Mouse (Mus musculus) myocyte (in vitro differentiated cells): ENCODE results near the gene Arpc1b.

Experiments used
- CEBPB ChIP-seq: IDR thresholded peaks from 2 replicates; pipeline ENCODE4 v1.6.1; 2011; ENCODE audit warnings: mild to moderate bottlenecking, moderate library complexity; ENCODE audit not compliant: poor library complexity, insufficient read depth, severe bottlenecking
- E2F4 ChIP-seq: IDR thresholded peaks from one replicate; pipeline ENCODE4 v1.6.1; 2011; ENCODE audit warnings: mild to moderate bottlenecking, control low read depth, moderate library complexity; ENCODE audit not compliant: insufficient read depth
- MAX ChIP-seq: IDR thresholded peaks from one replicate; pipeline ENCODE4 v1.6.1; 2011; ENCODE audit warnings: low read depth, mild to moderate bottlenecking, control low read depth
- MYOD1 ChIP-seq, 3 experiments: IDR thresholded peaks; one replicate each; pipeline ENCODE4 v1.6.1; 2011; ENCODE audit warnings: control low read depth in 2 of 3, low read depth in 2 of 3, mild to moderate bottlenecking in 2 of 3, moderate library complexity in 1 of 3; ENCODE audit not compliant: insufficient read length in 2 of 3, control insufficient read depth in 1 of 3
- MYOG ChIP-seq, 3 experiments: IDR thresholded peaks; one replicate each; pipeline ENCODE4 v1.6.1; 2011; ENCODE audit warnings: control low read depth in 2 of 3, low read depth in 2 of 3, mild to moderate bottlenecking in 2 of 3; ENCODE audit not compliant: insufficient read length in 2 of 3, control insufficient read depth in 1 of 3, insufficient read depth in 1 of 3
- POLR2A ChIP-seq: IDR thresholded peaks from one replicate; pipeline ENCODE4 v1.6.1; 2011; ENCODE audit warnings: low read depth, mild to moderate bottlenecking, control low read depth, moderate library complexity; ENCODE audit not compliant: insufficient read length
- POLR2AphosphoS2 ChIP-seq: IDR thresholded peaks from one replicate; pipeline ENCODE4 v1.6.1; 2011; ENCODE audit warnings: low read depth, control low read depth; ENCODE audit not compliant: insufficient read length
- REST ChIP-seq: IDR thresholded peaks from one replicate; pipeline ENCODE4 v1.6.1; 2011; ENCODE audit warnings: mild to moderate bottlenecking, control low read depth, moderate library complexity; ENCODE audit not compliant: insufficient read depth, insufficient read length
- SRF ChIP-seq: IDR thresholded peaks from one replicate; pipeline ENCODE4 v1.6.1; 2011; ENCODE audit warnings: low read depth; ENCODE audit not compliant: control insufficient read depth, insufficient read length
- TCF12 ChIP-seq: IDR thresholded peaks from one replicate; pipeline ENCODE4 v1.6.1; 2011; ENCODE audit warnings: mild to moderate bottlenecking, control low read depth; ENCODE audit not compliant: poor library complexity, insufficient read depth, severe bottlenecking
- USF1 ChIP-seq: IDR thresholded peaks from one replicate; pipeline ENCODE4 v1.6.1; 2011; ENCODE audit warnings: low read depth, mild to moderate bottlenecking, control low read depth, moderate library complexity

GRCm38 (mm10) chr5:145084822-145085221 is 29.2 kb upstream of the Arpc1b start:
- no peak for TF ChIP-seq POLR2A
- TF ChIP-seq MYOD1 (IDR thresholded peaks at IDR 0.05; ENCODE audit: control insufficient read depth in 1 of 3, insufficient read length in 2 of 3, low read depth in 2 of 3), result no peak
- TF ChIP-seq E2F4, result no peak
- TF ChIP-seq POLR2AphosphoS2, result no peak
- TF ChIP-seq USF1, result no peak
- no peak for TF ChIP-seq MYOG (IDR thresholded peaks at IDR 0.05; ENCODE audit: control insufficient read depth in 1 of 3, insufficient read depth in 1 of 3, insufficient read length in 2 of 3, low read depth in 2 of 3)
- no peak for TF ChIP-seq TCF12
- no peak for TF ChIP-seq REST
- TF ChIP-seq MAX, result no peak
- no peak for TF ChIP-seq SRF
- TF ChIP-seq CEBPB, result no peak
